Mouse (Mus musculus): Measurements from ENCODE around the gene Dnajb5. TPM values are rescaled to one million over a fixed set of nuclear protein-coding genes. Genes with fewer than 3 reads are reported as not detected.
"Not testable (repeated sequence)": the region's sequence is repeated elsewhere in the genome, so short reads cannot be mapped to it uniquely, and the experiment has no call there.

Gene Dnajb5
- polyA plus RNA-seq, 1 experiment from 2014 or later, result 6.9 TPM

DNA sequence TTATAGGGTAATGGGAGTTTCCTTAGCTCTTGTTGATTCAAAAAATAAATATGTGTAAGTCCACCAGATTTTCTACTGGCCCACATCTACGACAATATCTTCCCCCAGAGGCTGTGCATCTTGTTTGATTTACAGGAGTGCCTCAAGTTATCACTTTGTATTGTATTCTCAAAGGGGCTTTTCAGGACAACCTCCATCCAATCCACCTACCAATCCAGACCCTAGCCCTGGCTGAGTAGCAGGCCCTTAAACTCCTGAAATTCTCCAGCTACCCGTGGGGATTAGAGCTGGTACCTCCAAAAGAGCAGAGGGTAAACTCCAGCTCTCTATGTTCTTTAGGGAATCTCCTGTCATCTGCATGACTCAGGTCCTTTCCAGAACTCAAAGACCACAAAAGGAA lies 48.4 kb downstream of the Dnajb5 start:
- peaks cover 13% of the 10 kb centered on the region; the same call in 1 of the 2 replicates for H3K4me1 ChIP-seq (ENCODE audit: insufficient read depth)
- peaks cover 39% of the 10 kb centered on the region for H3K36me3 ChIP-seq (ENCODE audit: insufficient read depth)
- DNase-seq, result no peak
- no peaks in the 10 kb centered on the region for H3K9me3 ChIP-seq (ENCODE audit: low read depth, low read length)
- H3K27ac ChIP-seq (ENCODE audit: low read depth), result no peak overlapping the region
- no peak for ATAC-seq (ENCODE audit: insufficient read depth)
- H3K4me2 ChIP-seq, result peak overlapping the region; percentile 90
- peak overlapping the region; percentile 59 for H3K4me3 ChIP-seq (ENCODE audit: low read depth, low read length)
- TF ChIP-seq CTCF (IDR thresholded peaks at IDR 0.05; ENCODE audit: low read depth), result no peak
- H3K9ac ChIP-seq, result no peak overlapping the region
- 52% methylated on average over 2 of the region's 2 CpGs for WGBS
- no peaks in the 10 kb centered on the region for H3K27me3 ChIP-seq (ENCODE audit: insufficient read depth, low read length)

DNA sequence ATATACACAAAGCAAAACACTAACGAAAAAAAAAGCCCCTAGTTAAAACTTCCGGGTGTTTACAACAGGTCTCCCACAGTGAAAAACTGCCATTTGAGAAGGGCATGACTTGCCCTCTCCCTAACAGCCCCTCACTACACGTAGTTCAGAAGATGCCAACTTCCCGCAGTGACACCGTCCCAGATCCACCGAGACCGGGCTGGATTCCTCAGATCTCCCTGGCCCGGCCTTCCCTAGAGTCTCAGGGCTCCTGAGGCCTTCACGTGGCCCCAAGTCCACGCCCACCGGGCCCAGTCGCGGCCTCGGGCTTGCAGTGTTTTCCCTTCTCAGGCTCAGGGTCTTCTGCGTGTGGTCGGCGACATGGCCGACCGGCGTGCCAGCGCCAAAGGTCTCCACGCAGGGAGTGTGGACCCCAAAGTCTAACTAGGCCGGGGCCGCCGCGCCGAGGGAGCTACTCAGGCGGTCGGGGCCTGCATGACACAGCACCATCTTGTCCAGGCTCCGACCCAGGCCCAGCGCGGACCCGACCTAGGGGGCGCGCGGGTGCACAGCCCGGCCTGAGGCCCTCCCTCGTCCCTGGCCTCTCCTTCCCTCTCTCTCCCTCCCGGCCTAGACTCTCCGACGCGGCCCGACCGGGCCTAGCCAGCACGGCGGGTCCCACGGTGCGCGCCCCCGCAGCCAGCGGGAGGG lies 50.0 kb downstream of the Dnajb5 start:
- Histone ChIP-seq H3K4me3 (ENCODE audit: low read depth, low read length) (peak overlapping the region; percentile 59), H3K4me1 (ENCODE audit: insufficient read depth) (peaks cover 13% of the 10 kb centered on the region; the same call in 1 of the 2 replicates), H3K27ac (ENCODE audit: low read depth) (peak overlapping the region; percentile 100), H3K27me3 (ENCODE audit: insufficient read depth, low read length) (no peaks in the 10 kb centered on the region), H3K36me3 (ENCODE audit: insufficient read depth) (peaks cover 23% of the 10 kb centered on the region), H3K9ac (peak overlapping the region; percentile 95), H3K4me2 (peak overlapping the region; percentile 90), H3K9me3 (ENCODE audit: low read depth, low read length) (no peaks in the 10 kb centered on the region)
- WGBS, result under 1% methylated on average over 51 of the region's 51 CpGs
- DNase-seq (peak; percentile 84), ATAC-seq (ENCODE audit: insufficient read depth) (peak; percentile 86)
- peak; percentile 45 for TF ChIP-seq CTCF (IDR thresholded peaks at IDR 0.05; ENCODE audit: low read depth)

DNA sequence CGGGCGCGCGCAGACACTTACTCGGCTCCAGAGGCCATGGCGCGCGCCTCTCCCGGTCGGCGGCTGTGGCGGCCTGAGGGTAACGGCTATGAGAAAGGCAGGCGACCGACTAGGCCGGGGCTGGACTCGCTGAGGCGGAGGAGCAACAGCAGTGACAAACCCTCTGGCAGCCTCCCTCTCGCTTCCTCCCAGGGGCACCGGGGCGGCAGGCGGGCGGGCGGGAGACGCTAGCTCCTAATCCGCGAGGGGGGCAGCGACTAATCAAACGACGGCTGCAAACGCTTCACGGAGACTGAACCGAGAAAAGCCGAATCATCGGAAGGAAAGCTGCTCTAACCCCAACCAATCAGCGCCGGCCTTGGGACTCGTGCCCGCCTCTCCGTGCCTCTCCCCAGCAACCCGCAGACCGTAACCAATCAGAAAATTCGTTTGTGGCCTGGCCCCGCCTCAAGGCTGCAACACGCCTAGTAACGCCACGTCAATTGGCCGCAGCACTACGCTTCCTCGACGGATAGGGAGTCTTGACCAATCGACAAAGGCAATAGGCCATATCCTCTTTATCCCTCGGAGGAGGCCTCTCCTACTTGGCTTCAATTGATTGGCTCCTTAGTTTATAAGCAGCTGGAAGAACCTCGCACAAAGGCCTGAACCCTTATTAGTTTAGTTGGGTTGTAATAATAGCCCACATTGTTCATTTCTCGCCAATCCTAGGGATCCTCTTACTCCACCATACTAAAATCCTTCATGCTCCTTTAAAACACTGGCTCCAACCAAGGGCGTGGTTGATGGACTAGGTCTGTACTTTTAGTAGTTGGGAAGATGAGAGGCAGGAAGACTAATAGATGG lies 50.8 kb downstream of the Dnajb5 start, which contains the start of gene Vcp:
Gene Vcp, minus strand, starts transcription at position 367 of the 846 bp plus-strand sequence.
- DNase-seq (peak; percentile 99), ATAC-seq (ENCODE audit: insufficient read depth) (peak; percentile 97)
- H3K9me3 ChIP-seq (ENCODE audit: low read depth, low read length); H3K27me3 ChIP-seq (ENCODE audit: insufficient read depth, low read length): not testable (repeated sequence)
- peaks cover 13% of the 10 kb centered on the region; the same call in 1 of the 2 replicates for H3K4me1 ChIP-seq (ENCODE audit: insufficient read depth)
- peak within 1 kb of the TSS; percentile 100 for H3K27ac ChIP-seq (ENCODE audit: low read depth)
- peak within 1 kb of the TSS; percentile 59 for H3K4me3 ChIP-seq (ENCODE audit: low read depth, low read length)
- peak within 1 kb of the TSS; percentile 90 for H3K4me2 ChIP-seq
- peak within 1 kb of the TSS; percentile 95 for H3K9ac ChIP-seq
- H3K36me3 ChIP-seq (ENCODE audit: insufficient read depth), result peaks cover 21% of the 10 kb centered on the region
- WGBS, result 1% methylated on average over 49 of the region's 56 CpGs

DNA sequence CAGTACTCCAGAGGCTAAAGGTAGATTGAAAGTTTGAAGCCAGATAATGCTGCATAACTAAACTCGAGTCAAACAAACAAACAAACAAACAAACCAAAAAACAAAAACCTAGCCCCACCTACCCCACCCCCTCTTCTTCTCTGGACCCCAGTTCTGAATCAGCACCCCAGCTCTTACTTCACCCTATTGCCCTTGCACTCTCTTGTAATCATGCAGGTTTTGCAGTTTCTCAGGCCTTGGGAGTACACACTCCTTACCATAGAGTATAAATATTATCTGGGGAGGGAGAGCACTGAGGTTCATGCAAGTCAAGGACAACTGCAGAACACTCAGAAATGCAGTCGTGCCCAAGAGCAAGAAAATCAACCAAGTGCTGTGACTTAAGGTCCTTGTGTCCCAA lies 51.7 kb downstream of the Dnajb5 start:
- Histone ChIP-seq H3K27ac (ENCODE audit: low read depth) (peak overlapping the region; percentile 81), H3K4me1 (ENCODE audit: insufficient read depth) (peaks cover 13% of the 10 kb centered on the region; the same call in 1 of the 2 replicates), H3K4me2 (no peak overlapping the region), H3K27me3 (ENCODE audit: insufficient read depth, low read length) (no peaks in the 10 kb centered on the region), H3K36me3 (ENCODE audit: insufficient read depth) (peaks cover 12% of the 10 kb centered on the region; the same call in 1 of the 2 replicates), H3K4me3 (ENCODE audit: low read depth, low read length) (no peak overlapping the region), H3K9me3 (ENCODE audit: low read depth, low read length) (no peaks in the 10 kb centered on the region), H3K9ac (no peak overlapping the region)
- no peak for TF ChIP-seq CTCF (IDR thresholded peaks at IDR 0.05; ENCODE audit: low read depth)
- no peak for ATAC-seq (ENCODE audit: insufficient read depth)
- WGBS, result 83% methylated on average over 2 of the region's 2 CpGs
- no peak for DNase-seq

GRCm38 (mm10) chr4:43002756-43003439 lies 53.3 kb downstream of the Dnajb5 start:
- Histone ChIP-seq H3K9me3 (ENCODE audit: low read depth, low read length) (no peaks in the 10 kb centered on the region), H3K4me2 (no peak overlapping the region), H3K36me3 (ENCODE audit: insufficient read depth) (0 out of 2 replicates have a peak, but pooled peaks cover 17% of the 10 kb centered on the region), H3K27ac (ENCODE audit: low read depth) (no peak overlapping the region), H3K4me3 (ENCODE audit: low read depth, low read length) (no peak overlapping the region), H3K4me1 (ENCODE audit: insufficient read depth) (peaks cover 8% of the 10 kb centered on the region; the same call in 1 of the 2 replicates), H3K27me3 (ENCODE audit: insufficient read depth, low read length) (no peaks in the 10 kb centered on the region), H3K9ac (no peak overlapping the region)
- no peak for TF ChIP-seq CTCF (IDR thresholded peaks at IDR 0.05; ENCODE audit: low read depth)
- DNase-seq (no peak), ATAC-seq (ENCODE audit: insufficient read depth) (no peak)
- WGBS, result 77% methylated on average over 12 of the region's 12 CpGs

DNA sequence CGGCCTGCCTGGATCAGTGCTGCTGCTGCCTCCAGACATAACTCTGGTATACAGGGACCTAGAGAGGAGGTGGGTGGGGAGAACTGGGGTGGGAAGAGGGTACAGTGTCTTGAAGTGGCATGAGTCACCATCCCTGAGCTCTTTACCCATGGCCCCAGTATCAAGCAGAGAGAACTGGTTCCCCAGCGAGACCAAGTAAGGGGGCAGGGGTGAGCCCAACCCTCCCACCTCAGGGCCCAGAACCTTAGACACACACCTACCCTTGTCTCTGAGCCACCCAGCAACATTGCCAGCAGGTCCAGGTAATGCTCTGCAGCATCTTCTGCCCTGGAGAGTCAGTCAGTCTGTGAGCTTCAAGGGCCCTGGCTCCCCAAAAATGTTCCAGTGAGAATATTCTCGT lies 55.3 kb downstream of the Dnajb5 start:
- Histone ChIP-seq H3K4me2 (no peak overlapping the region), H3K9ac (no peak overlapping the region), H3K4me3 (ENCODE audit: low read depth, low read length) (no peak overlapping the region), H3K27me3 (ENCODE audit: insufficient read depth, low read length) (no peaks in the 10 kb centered on the region), H3K4me1 (ENCODE audit: insufficient read depth) (0 out of 2 replicates have a peak, but pooled peaks cover 3% of the 10 kb centered on the region), H3K27ac (ENCODE audit: low read depth) (no peak overlapping the region), H3K9me3 (ENCODE audit: low read depth, low read length) (no peaks in the 10 kb centered on the region), H3K36me3 (ENCODE audit: insufficient read depth) (0 out of 2 replicates have a peak, but pooled peaks cover 12% of the 10 kb centered on the region)
- ATAC-seq (ENCODE audit: insufficient read depth), result no peak
- WGBS, result 87% methylated on average over 3 of the region's 3 CpGs
- no peak for TF ChIP-seq CTCF (IDR thresholded peaks at IDR 0.05; ENCODE audit: low read depth)
- DNase-seq, result no peak
